Mouse (Mus musculus) kidney, adult 2 months (tissue): ENCODE data around the gene Susd4.

Source experiments
- CTCF ChIP-seq: fragments of 200-500 bp; conservative IDR thresholded peaks from 2 replicates; pipeline ENCODE4 v1.5.1; 2011; ENCODE audit warnings: low read depth, mild to moderate bottlenecking, control low read depth, low read length, moderate library complexity, mixed read lengths; ENCODE audit not compliant: insufficient read depth, insufficient read length
- POLR2A ChIP-seq: fragments of 200-500 bp; IDR thresholded peaks from one replicate; pipeline ENCODE4 v1.6.1; 2011; ENCODE audit warnings: low read depth, low read length, control low read depth

DNA sequence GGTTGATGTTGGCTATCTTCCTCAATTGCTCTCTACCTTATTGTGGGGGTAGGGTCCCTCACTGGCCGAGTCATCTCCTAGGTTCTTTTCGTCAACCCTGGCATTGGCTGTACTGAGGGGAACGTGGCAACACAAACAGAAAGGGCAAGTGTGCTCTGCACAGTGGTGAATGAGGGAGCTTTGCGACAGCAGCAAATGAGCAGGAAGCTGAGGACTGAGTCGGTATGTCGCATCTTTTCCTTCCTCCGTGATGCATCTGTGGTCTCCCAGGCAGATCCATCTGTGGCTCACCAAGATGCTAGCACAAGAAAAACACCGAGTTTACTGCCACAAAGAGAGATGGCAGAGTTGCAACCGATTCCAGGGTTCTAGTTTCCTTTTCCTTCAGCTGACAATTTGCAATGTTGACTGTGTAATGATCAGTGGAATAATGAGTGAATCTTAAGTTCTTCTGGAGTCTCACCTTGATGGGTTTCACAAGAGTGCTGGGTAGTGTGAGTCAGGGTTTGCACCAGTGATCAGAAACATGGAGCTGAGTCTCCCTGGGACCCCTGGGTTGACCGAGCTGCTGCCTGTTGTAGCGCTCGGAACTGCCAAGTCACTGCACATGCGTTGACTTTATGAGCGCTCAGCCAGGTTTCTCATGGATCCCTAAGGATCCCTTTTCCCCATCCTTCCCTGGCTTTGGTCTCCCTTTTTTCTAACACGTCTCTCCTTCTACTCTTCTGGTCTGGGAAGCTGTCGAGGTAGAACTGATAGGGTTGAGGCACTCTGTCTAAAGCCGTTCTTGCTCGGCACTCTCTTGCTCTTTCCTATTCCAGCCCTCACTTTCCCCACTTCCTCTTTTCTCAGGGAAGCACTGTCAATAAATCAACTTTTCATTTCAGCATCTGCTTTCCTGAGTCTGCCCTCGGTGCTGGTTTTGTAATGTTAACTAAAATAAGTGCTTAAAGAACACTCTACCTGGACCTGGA lies 164.5 kb downstream of the Susd4 start:
- TF ChIP-seq CTCF (no peak), POLR2A (no peak)
